Mouse (Mus musculus) lung, postnatal 14 days (tissue): Measurements from ENCODE around the gene Evx2.
A peak's percentile ranks its signal among the peaks of the same experiment; 100 is the strongest.

Experiments used
- DNase-seq: peaks from one replicate; pipeline ENCODE4 v3.0.0; 2021

Evx2 gene

GRCm38 (mm10) chr2:74659507-74660005, at the start of gene Evx2:
Gene Evx2 (minus strand): TSS chr2:74659557.
- DNase-seq: no peak

DNA sequence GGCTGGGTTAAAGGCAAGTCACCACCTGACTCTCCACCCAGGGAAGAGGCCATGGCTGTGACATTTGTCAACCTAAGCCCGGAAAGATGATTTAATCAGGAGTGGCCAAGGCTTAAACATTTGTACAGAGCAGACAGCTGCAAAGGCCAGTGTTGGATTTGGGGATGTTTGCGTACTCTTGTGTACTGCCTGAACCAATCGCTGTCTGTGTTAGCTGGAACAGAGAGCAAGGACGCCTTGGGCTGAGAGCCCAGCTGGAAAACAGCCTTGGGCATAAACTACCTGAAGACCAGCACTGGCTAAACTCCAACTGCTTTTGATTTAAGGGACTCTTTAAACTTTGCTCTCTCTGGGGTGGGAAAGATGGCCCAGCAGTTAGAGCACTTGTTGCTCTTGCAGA, 49.3 kb upstream of the Evx2 start:
- no peak for DNase-seq

DNA sequence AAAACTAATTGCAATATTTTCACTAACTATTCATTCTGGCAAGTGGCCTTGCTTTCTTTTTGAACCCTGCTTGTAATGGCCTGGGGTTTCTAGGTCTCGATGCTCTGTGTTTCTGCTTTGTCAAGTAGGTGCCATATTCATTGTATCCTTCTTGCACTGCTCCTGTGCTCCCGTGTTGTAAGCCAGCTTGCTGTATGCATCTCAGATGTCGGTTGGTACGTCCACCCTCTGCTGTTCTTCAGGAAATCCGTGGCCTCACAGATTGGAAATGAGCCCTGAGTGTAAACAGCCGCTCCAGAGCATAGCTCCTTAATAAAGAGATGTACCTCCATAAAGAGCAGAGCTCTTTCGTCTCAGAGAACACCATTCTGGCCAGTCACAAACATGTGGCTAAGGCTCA, 48.2 kb upstream of the Evx2 start:
- no peak for DNase-seq

GRCm38 (mm10) chr2:74706393-74706960, 47.1 kb upstream of the Evx2 start:
- no peak for DNase-seq

- no peak for DNase-seq
Measured at GRCm38 (mm10) chr2:74705467-74706089, 46.2 kb upstream of the Evx2 start.

DNA sequence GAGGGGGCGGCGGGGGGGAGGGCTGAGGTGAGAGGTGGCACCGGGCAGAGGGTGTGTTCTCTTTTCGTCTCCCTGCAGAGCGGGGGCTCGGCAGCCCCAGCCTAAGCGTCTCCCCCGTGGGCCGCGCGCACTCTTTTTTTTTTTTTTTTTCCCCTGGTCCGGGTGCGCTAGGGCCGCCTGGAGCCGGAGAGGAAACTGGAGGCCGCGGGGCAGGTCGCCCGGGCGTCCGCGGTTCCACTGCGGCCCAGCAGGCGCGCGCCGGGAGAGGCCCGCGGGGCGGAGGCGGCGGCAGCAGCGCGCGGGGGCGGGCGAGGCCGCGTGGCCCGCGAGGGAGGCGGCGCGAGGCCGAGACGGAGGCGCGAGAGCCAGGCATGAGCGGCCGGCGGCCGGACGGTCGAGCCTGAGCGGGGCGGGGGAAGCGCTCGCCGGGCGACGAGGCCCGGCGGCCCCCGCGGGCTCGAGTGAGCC, 45.7 kb upstream of the Evx2 start:
- DNase-seq: no peak

- no peak for DNase-seq
Measured at GRCm38 (mm10) chr2:74704393-74704998, 45.1 kb upstream of the Evx2 start, which contains the start of gene Hoxd8. Gene Hoxd8 (plus strand): TSS chr2:74704615.

GRCm38 (mm10) chr2:74703720-74704392, 44.5 kb upstream of the Evx2 start:
- DNase-seq: no peak

- no peak for DNase-seq
Measured at GRCm38 (mm10) chr2:74703317-74703716, 44.0 kb upstream of the Evx2 start.

GRCm38 (mm10) chr2:74702820-74703219, 43.5 kb upstream of the Evx2 start:
- DNase-seq: no peak

- peak; percentile 86 for DNase-seq
Measured at GRCm38 (mm10) chr2:74701949-74702819, 42.8 kb upstream of the Evx2 start.

GRCm38 (mm10) chr2:74700546-74701112, 41.3 kb upstream of the Evx2 start:
- no peak for DNase-seq

- no peak for DNase-seq
Measured at GRCm38 (mm10) chr2:74699664-74700545, 40.5 kb upstream of the Evx2 start.

GRCm38 (mm10) chr2:74699053-74699430, 39.7 kb upstream of the Evx2 start:
- no peak for DNase-seq

DNA sequence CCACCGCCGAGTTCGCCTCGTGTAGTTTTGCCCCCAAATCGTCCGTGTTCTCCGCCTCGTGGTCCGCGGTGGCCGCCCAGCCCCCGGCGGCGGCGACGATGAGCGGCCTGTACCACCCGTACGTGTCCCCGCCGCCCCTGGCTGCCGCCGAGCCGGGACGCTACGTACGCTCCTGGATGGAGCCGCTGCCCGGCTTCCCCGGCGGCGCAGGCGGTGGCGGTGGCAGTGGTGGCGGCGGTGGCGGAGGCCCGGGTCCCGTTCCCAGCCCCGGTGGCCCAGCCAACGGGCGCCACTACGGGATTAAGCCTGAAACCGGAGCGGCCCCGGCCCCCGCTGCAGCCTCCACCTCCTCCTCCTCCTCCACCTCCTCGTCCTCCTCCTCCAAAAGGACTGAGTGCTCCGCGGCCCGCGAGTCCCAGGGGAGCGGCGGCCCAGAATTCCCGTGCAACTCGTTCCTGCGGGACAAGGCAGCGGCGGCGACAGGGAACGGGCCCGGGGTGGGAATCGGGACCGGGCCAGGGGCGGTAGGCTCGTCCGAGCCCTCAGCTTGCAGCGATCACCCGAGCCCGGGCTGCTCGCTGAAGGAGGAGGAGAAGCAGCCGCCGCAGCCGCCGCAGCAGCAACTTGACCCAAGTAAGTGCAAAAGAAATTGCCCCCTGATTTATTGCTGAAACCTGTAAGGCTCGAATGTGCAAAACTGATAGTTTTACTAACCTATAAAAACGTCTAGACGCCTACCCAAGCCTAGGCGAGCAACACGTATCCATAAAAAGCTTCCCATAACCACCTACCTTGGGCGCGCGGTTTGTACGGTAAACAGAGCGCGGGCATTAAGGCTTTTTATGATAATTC, 39.1 kb upstream of the Evx2 start:
- DNase-seq: no peak

DNA sequence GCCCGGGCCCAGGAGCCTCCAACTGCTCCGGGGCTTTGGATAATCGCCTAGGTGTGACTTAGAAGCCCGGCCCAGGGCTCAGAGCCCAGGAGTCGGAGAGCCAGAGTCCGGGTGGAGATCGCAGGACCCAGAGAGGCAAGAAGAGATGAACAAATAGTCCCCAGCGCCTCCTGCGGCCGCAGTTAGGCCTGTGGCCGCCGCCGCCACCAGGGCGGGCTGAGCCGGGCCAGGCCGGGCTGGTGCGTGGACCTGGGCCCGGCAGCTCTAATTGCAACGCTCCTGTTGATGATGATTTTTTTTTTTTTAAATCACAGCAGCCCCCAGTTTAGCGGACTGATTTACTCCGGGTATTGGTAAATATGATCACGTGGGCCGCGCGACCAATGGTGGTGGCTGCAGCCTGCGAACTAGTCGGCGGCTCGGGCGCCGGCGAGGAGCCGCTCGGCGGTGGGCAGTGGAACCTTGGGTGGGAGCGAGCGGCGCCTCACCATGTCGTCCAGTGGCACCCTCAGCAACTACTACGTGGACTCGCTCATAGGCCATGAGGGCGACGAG, 38.3 kb upstream of the Evx2 start, which contains the start of gene Hoxd9:
TSS of gene Hoxd9 (plus strand) at position 161 of the 555 bp plus-strand sequence.
- no peak for DNase-seq

DNA sequence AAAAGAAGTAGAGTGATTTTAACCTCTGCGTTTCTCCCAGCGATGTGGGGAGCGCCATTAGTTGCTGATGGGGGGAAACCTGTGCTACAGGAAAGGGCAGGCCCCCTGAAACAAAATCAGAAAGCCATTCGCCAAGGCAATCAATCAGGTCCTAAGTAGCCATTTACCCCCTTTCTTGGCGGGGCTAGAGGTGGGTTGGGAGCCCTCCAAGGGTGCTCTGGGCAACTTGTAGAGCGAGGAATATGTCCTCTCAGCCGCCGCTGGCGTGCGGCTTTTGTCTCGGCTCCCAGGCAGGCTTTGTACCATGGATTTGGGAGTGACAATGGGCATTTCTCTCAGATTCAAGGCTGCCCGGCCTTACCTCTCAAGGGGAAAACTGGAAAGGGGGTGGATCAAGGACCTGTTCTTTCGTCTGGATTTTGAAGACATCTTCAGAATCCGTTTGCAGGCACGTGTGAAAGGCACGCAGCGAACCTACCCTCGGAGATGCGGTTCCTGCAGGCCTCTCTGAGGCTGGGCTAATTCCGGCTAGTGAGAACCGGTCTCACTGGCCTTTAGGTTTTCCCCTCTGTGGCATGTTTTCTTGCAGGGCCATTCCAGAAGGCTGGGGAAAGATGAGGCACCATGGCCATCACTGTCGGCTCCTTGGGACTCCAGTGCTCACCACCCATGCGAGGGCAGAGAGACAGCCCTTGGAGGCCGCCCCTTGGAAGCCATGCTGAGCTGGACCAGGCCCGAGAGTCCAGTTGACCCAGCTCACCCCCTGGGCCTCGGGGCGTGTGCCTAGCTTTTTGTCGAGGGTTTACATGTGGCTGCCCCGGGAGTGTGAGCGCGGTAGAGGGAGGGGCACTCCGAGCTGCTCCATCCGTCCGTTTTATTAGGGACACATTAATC, 37.3 kb upstream of the Evx2 start:
- no peak for DNase-seq

GRCm38 (mm10) chr2:74695813-74696430, 36.6 kb upstream of the Evx2 start:
- DNase-seq: no peak
